Mouse (Mus musculus) neutrophil, adult 5-6 weeks (primary cell): Measurements from ENCODE around the gene Gm10750. TPM values are rescaled to one million over a fixed set of nuclear protein-coding genes. Genes with fewer than 3 reads are reported as not detected.
"Not testable (repeated sequence)": the region's sequence is repeated elsewhere in the genome, so short reads cannot be mapped to it uniquely, and the experiment has no call there.

Experiments used
- ATAC-seq: fragments of 151-379, 151-347 bp; 2 replicates; pipeline ENCODE4 v1.8.0; 2017; ENCODE audit warnings: mild to moderate bottlenecking, moderate TSS enrichment; ENCODE audit not compliant: insufficient number of reproducible peaks, poor library complexity, low FRiP score, severe bottlenecking; ENCODE audit errors: extremely low read depth
- total RNA-seq: library from RNA; stranded (forward); fragments of 200-1000 nt; gene quantifications from 2 replicates; pipeline ENCODE4 v1.2.3, GENCODE M21; 2017

Gm10750 gene
- not detected in 2 replicates for total RNA-seq

DNA sequence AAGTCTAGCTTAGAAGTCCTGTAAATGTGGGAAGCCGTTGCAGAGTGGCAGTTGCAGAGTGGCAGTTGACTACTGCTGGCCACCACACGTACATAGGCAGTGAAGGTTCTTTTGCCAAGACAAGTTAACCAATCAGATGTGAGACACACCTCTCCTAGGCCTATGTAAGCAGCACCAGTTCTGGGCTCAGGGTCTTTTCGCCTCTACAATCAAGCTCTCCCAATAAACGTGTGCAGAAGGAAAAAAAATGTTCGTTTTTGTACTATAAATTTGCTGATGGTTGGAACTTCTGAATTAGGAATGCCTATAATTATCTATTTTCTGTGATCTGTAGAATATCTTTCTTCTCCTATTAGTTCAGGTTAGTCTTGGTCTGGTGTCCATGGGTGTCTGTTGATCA, at the start of gene Gm10750:
TSS of gene Gm10750 (minus strand) at position 101 of the 400 bp plus-strand sequence.
- not testable (repeated sequence) for ATAC-seq

GRCm38 (mm10) chr2:149004826-149005225, 12.2 kb downstream of the Gm10750 start:
- ATAC-seq = no peak

DNA sequence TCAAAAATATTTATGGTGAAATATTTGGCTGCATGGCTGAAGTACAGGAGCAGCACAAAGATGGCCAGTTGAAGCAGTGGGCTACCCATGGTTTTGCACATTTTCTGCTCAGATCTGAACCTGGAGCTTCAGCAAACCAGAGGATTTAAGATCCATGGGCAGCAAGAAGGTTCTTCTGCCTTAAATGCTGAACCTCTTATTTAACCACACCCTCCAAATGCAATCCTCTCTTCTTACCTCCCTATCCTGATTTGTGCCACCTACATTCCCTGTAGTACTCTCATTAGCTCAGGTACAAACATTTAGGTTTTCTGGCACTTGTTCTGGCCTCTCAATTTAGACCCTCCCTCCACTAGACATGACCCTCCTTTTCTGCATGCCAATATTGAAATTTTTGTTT, 13.9 kb downstream of the Gm10750 start, which contains the start of gene Gm1330:
TSS of gene Gm1330 (minus strand) at position 101 of the 400 bp plus-strand sequence.
- ATAC-seq = no peak

GRCm38 (mm10) chr2:148995133-148995532, 21.9 kb downstream of the Gm10750 start:
- no peak for ATAC-seq

Other genes starting within 250 kb of the Gm10750 start
- not detected in 2 replicates for gene Cst11, start 245.7 kb downstream of the Gm10750 start, total RNA-seq
- not detected in 2 replicates for gene 8030411F24Rik, start 235.2 kb downstream of the Gm10750 start, total RNA-seq
- gene Cst12, start 227.9 kb downstream of the Gm10750 start, total RNA-seq = not detected in 2 replicates
- not detected in 2 replicates for gene Cst8, start 218.5 kb downstream of the Gm10750 start, total RNA-seq
- not detected in 2 replicates for gene Cst13, start 197.2 kb downstream of the Gm10750 start, total RNA-seq
- not detected in 2 replicates for gene Cst9, start 182.1 kb downstream of the Gm10750 start, total RNA-seq
- gene 9230104L09Rik, start 152.2 kb downstream of the Gm10750 start, total RNA-seq = not detected in 2 replicates
- 355 and 365 TPM in 2 replicates for gene Cst3, start 141.5 kb downstream of the Gm10750 start, total RNA-seq
- gene Gm1330, start 14.0 kb downstream of the Gm10750 start, total RNA-seq = not detected in 2 replicates